Mouse (Mus musculus) ES-Bruce4 (cell line): Measurements from ENCODE around the gene Cd70. TPM values are rescaled to one million over a fixed set of nuclear protein-coding genes. Genes with fewer than 3 reads are reported as not detected.

Experiments used
- H3K27ac ChIP-seq: 2 replicates; pipeline ENCODE4 v1.5.1; 2012; ENCODE audit warnings: low read length, inconsistent platforms; ENCODE audit not compliant: insufficient read depth
- H3K27me3 ChIP-seq: 2 replicates; pipeline ENCODE4 v1.6.1; 2012; ENCODE audit warnings: mild to moderate bottlenecking, low read length, inconsistent platforms; ENCODE audit not compliant: control insufficient read depth, poor library complexity, insufficient read depth, severe bottlenecking
- H3K36me3 ChIP-seq: 2 replicates; pipeline ENCODE4 v1.6.1; 2012; ENCODE audit warnings: inconsistent platforms, mild to moderate bottlenecking, low read length, moderate library complexity; ENCODE audit not compliant: control insufficient read depth, poor library complexity, insufficient read depth, severe bottlenecking
- H3K4me1 ChIP-seq: one replicate; pipeline ENCODE4 v1.8.1; 2011; ENCODE audit warnings: low read length; ENCODE audit not compliant: control insufficient read depth, insufficient read depth
- H3K4me3 ChIP-seq: 2 replicates; pipeline ENCODE4 v1.5.1; 2011; ENCODE audit warnings: low read depth, mild to moderate bottlenecking, low read length
- H3K9ac ChIP-seq: 2 replicates; pipeline ENCODE4 v1.6.1; 2012; ENCODE audit warnings: low read depth, mild to moderate bottlenecking, inconsistent platforms; ENCODE audit not compliant: poor library complexity, severe bottlenecking
- H3K9me3 ChIP-seq: replicated peaks from 2 replicates; pipeline ENCODE4 v1.6.1; 2012; ENCODE audit warnings: mild to moderate bottlenecking, low read length, inconsistent platforms; ENCODE audit not compliant: control insufficient read depth, poor library complexity, insufficient read depth, severe bottlenecking
- CTCF ChIP-seq: IDR thresholded peaks from one replicate; pipeline ENCODE4 v1.8.1; 2011; ENCODE audit warnings: low read depth, low read length
- EP300 ChIP-seq: IDR thresholded peaks from 2 replicates; pipeline ENCODE4 v1.6.1; 2011; ENCODE audit warnings: low read depth, low read length; ENCODE audit not compliant: insufficient read depth
- POLR2A ChIP-seq: IDR thresholded peaks from one replicate; pipeline ENCODE4 v1.8.1; 2011; ENCODE audit warnings: low read length; ENCODE audit not compliant: insufficient read depth
- polyA plus RNA-seq: library from polyadenylated mRNA; stranded (reverse); fragments of >200 nt; gene quantifications from 2 replicates; pipeline ENCODE4 v1.2.4, GENCODE M21; 2011; ENCODE audit warnings: low read depth; ENCODE audit not compliant: missing spikeins, insufficient read depth, insufficient read length

Gene Cd70
- polyA plus RNA-seq = not detected in 2 replicates

DNA sequence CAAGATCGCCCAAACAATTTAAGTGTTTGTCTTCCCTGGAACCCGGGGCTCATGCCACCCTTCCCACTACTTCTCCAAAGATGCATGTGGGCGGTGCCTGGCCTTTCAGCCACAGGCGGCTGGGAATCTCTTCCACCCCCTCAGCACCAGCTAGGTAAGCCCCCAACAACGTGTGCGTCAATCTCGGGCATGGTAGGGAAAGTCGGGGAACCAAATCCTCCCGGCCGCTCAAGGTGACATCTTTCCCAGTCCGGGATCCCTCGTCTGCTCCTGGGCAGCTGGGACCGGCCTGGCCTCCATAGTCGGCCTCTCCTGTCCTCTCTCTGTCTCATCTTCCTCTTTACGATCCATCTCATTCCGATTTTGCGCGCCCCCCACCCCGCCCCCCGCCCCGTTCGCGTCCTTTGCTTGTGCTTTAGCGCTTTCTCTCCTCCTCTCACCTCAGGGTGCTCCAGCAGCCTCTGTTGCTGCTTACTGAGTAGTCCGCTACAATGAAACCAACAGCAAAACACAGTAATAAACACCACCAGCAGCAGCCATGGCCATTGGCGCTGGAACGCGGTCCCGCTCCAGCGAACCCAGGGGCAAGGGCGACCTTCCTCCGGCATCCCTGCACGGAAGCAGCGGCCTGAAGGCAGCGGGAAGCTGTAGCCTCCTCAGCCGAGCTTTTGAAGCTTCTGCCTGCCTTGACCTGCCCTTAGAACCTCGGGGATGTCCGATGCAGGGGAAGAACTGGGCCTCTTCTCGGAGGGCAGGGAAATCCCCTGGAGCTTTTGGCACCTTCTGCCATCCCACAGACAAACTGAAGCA lies at the start of gene Cd70:
Gene Cd70, minus strand, starts transcription at position 784 of the 810 bp plus-strand sequence.
- Histone ChIP-seq H3K27ac (no peak within 1 kb of the TSS), H3K4me1 (no peaks in the 10 kb centered on the region), H3K9me3 (peaks cover 6% of the 10 kb centered on the region), H3K36me3 (no peaks in the 10 kb centered on the region), H3K9ac (no peak within 1 kb of the TSS), H3K4me3 (peak within 1 kb of the TSS; percentile 51), H3K27me3 (no peaks in the 10 kb centered on the region)
- TF ChIP-seq CTCF (no peak), EP300 (no peak), POLR2A (no peak)

DNA sequence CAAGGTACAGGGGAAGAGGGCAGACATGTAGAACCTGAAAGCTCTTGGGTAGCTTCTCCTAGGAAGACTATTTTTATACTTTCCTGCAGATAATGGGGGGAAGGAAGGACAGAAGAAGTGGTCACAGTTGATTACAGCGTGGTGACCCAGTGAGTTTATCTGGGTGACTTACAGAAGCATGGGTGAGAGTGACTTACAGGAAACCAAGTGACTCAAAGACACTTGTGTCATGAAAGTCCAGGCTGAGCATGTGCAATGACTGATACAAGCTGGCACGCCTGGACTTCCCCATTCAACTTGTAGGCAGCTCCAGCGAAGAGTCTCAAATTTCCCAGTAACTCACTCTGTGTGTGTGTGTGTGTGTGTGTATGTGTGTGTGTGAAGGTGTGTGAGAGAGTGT lies 48.7 kb upstream of the Cd70 start:
- Histone ChIP-seq H3K4me3 (no peak overlapping the region), H3K4me1 (no peaks in the 10 kb centered on the region), H3K27ac (no peak overlapping the region), H3K9me3 (no peaks in the 10 kb centered on the region), H3K9ac (no peak overlapping the region), H3K27me3 (no peaks in the 10 kb centered on the region), H3K36me3 (no peaks in the 10 kb centered on the region)
- TF ChIP-seq CTCF = no peak
- no peak for TF ChIP-seq EP300
- no peak for TF ChIP-seq POLR2A

DNA sequence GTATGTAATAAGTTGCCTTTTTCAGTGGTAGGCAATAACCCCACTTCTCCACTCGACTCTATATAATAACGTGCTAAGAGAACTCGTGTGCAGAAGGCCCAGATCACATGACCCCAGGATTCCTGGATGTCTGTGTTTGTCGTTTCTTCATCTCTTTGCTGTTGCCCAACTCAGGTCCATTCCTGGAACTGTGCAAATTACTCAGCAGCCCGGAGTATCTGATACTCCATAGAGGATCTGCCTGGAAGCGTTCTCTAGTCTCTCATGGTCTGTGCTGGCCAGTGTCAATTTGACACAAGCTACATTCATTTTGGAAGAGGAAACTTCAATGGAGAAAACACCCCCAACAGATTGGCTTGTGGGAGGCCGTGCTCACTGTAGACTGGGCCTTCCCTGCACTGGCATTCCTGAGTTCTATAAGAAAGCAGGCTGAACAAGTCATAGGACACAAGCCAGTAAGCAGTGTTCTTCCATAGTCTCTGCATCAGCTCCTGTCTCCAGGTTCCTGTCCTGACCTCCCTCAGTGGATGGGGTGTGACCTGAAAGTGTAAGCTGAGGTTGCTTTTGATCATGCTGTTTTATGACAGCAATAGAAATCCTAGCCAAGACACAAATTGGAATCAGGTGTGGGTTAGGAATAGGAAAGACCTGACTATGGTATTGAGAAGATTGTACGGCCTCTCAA lies 45.9 kb upstream of the Cd70 start:
- H3K36me3 ChIP-seq = no peaks in the 10 kb centered on the region
- no peak overlapping the region for H3K4me3 ChIP-seq
- H3K4me1 ChIP-seq = no peaks in the 10 kb centered on the region
- no peak overlapping the region for H3K27ac ChIP-seq
- no peak overlapping the region for H3K9ac ChIP-seq
- no peaks in the 10 kb centered on the region for H3K9me3 ChIP-seq
- TF ChIP-seq EP300 (no peak), POLR2A (no peak), CTCF (no peak)
- H3K27me3 ChIP-seq = no peaks in the 10 kb centered on the region

DNA sequence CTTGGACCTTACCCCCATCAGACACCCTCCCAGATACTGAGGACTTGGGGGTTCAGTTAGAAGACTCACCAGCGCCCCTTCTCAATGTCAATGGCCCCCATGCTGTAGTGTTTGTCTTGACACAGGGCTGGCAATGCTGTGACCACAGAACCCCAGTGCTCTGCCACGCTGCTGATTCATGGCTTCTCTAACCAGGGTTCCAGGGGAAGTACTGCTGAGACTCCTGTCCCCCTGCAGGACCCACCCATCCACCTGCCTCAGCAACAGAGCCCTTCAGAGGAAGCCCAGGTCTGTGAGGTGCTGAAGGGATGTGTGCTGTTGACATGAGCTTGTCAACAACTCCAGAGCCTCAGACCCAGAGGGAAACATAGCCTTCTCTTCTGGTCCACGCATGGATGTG lies 45.2 kb upstream of the Cd70 start:
- Histone ChIP-seq H3K36me3 (no peaks in the 10 kb centered on the region), H3K4me3 (no peak overlapping the region), H3K4me1 (no peaks in the 10 kb centered on the region), H3K27me3 (no peaks in the 10 kb centered on the region), H3K9ac (no peak overlapping the region), H3K9me3 (no peaks in the 10 kb centered on the region), H3K27ac (no peak overlapping the region)
- TF ChIP-seq POLR2A = no peak
- no peak for TF ChIP-seq CTCF
- TF ChIP-seq EP300 = no peak

DNA sequence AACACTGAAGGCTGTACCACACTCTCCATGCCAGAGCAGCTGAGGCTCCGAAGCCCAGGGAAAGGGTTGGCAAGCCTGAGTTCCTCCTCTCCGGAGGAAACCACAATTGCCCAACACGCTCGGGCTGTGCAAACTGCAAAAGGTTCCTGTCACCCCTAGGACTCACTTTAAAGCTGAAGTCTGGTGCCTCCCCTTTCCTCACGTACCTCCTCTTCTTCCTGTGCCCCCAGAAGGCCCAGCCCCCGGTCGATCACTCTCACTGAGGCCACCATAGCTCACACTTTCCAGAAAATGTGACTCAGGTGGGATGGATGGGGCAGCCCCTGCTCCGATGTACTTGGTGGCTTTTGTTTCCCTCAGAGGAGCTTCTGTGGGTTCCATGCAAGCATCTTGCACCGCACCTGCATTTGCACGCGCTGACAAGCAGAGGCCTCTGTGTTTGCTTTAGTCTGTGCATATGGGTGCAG lies 44.5 kb upstream of the Cd70 start, which contains the start of gene Tnfsf14:
Gene Tnfsf14, minus strand, starts transcription at position 137 of the 467 bp plus-strand sequence.
- H3K36me3 ChIP-seq = no peaks in the 10 kb centered on the region
- no peaks in the 10 kb centered on the region for H3K4me1 ChIP-seq
- TF ChIP-seq CTCF = no peak
- no peak for TF ChIP-seq EP300
- TF ChIP-seq POLR2A = no peak
- H3K27ac ChIP-seq = no peak within 1 kb of the TSS
- no peak within 1 kb of the TSS for H3K9ac ChIP-seq
- H3K4me3 ChIP-seq = no peak within 1 kb of the TSS
- no peaks in the 10 kb centered on the region for H3K27me3 ChIP-seq
- no peaks in the 10 kb centered on the region for H3K9me3 ChIP-seq

DNA sequence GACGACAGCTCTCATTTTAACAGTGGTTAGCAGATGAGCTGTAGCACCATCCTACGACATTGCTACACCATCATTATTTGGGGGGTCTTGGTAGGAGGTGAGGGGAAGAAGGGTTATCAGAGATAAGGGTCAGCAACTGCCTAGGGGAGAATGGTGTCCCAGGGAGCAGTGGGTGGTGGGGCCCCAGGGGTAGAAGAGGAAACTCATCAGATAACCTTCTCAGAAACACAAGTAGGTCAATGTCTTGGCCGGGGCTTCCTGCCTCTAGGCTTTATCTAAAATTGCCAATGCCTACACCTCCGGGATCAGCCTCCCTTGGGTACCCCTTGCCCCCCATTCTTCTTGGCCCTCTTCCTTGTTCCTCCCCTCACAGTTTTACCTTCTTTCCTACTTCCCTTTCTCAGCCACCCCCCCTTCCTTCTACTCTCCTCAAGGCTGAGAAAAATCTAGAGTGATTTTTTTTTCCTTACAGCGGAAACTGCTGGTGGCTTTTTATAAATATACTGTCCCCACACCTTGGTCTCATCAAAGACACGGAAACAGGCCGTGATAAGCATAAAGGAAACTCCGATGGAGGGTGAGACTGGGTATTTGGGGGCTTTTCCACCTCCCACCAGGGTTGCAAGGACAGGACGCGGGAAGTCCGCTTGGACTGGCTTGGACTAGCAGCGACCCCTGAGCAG lies 39.1 kb upstream of the Cd70 start:
- no peaks in the 10 kb centered on the region for H3K27me3 ChIP-seq
- H3K9ac ChIP-seq = no peak overlapping the region
- no peaks in the 10 kb centered on the region for H3K36me3 ChIP-seq
- H3K27ac ChIP-seq = no peak overlapping the region
- H3K4me1 ChIP-seq = no peaks in the 10 kb centered on the region
- H3K9me3 ChIP-seq = no peaks in the 10 kb centered on the region
- no peak for TF ChIP-seq POLR2A
- no peak for TF ChIP-seq CTCF
- TF ChIP-seq EP300 = no peak
- no peak overlapping the region for H3K4me3 ChIP-seq
